Mouse (Mus musculus) retina, postnatal 1 day (tissue): Measurements from ENCODE around the gene Rpl13.
"Not testable (repeated sequence)": the region's sequence is repeated elsewhere in the genome, so short reads cannot be mapped to it uniquely, and the experiment has no call there.

Source experiments
- DNase-seq: peaks from one replicate; pipeline ENCODE4 v3.0.0-alpha.2; 2012

The Rpl13 gene

DNA sequence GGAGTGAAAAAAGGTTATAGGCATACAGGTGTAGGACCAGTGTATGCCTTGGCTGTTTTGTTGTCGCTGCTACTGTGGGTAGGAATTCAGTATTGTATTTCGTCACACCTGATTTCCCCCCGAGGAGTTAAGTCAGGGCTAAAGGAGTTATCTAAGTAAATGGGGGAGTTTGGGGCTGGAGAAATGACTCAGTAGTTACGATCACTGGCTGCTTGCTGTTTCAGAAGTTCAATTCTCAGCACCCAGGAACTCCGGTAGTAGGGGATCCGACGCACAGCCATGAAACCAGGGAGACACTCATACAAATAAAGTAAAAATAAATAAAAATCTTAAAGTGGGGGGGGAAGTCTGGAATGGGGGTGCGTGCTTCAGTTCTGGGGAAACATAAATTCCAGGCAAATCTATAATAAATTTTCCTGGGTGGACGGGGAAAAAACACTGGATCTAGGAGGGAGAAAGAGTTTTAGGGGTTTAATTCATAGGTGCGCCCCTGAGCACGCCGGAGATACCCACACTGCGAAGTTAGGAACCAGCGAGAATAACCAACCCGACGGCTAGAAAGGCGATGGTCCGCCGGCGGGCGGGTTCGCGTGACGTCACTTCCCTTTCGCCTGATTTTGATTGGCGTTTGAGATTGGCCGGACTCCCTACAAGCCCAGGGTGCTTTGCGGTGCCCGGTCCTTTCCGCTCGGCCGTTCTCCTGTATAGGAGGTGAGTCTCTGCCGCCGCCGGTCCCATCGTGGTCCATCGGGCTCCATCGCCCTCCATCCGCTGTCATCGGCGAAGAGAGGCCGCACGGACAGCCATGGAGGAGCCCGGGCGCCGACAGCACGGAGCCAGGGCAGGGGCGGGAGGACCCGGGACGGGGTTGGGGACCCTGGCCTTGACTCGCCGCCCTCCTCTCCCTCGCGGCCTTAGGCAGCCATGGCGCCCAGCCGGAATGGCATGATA, at the start of gene Rpl13:
Rpl13 (plus strand) TSS at position 616 of the 951 bp plus-strand sequence.
- DNase-seq = peak; percentile 97

DNA sequence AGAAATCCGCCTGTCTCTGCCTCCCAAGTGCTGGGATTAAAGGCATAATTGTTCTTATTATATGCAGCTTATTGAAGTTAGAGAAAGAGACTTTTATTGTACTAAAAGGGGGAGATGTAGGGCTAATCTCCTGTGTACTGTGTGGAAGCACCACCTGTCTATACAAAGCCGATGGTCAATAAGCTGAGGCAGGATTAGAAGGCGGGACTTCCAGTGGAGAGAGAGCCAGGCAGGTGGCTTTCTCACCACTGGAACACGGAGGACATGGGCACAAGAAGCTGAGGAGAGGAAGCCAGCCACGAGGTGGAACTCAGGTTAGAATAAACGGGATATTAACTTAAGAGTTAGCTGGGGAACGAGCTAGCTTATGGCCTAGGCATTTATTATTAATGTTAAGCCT, 39.4 kb upstream of the Rpl13 start, which contains the start of gene Spg7:
Spg7 (plus strand) TSS at position 222 of the 400 bp plus-strand sequence.
- DNase-seq = peak; percentile 52

DNA sequence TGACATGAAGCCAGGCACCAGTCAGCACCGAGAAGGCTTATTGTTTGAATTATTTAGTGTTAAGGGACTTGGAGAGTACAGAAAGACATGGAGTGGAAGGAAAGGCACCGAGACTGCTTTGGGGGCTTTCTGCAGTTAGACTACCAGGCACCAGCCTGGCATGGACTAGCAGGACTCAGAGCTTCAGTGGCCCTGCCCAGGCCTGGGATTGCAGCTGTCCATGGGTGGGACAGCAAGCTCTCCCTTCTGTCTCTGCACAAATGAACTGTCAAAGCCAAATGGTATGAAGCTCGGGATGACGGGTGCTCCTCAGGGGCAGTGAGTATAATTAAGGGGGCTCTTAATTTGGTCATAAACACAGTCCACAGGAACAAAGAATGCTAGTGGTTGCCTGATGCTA, 38.1 kb upstream of the Rpl13 start:
- DNase-seq = peak; percentile 3

DNA sequence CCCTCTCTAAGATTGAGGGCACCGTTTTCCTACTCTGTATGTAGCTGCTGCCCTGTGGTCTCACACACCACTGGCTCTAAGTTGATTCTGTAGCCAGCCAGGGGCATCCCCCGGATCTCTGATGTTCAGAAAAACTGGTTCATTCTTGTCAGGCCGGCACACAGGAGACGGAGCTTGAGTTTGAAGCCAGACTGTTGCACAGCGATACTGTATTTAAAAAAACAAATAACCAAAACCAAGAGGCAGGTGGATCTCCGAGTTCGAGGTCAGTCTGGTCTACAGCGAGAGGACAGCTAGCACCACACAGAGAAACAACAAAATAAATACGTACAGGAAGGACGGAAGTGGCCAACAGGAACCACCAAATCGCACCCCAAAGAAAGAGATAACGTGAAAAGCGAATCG, 37.3 kb upstream of the Rpl13 start:
- DNase-seq = peak; percentile 58

DNA sequence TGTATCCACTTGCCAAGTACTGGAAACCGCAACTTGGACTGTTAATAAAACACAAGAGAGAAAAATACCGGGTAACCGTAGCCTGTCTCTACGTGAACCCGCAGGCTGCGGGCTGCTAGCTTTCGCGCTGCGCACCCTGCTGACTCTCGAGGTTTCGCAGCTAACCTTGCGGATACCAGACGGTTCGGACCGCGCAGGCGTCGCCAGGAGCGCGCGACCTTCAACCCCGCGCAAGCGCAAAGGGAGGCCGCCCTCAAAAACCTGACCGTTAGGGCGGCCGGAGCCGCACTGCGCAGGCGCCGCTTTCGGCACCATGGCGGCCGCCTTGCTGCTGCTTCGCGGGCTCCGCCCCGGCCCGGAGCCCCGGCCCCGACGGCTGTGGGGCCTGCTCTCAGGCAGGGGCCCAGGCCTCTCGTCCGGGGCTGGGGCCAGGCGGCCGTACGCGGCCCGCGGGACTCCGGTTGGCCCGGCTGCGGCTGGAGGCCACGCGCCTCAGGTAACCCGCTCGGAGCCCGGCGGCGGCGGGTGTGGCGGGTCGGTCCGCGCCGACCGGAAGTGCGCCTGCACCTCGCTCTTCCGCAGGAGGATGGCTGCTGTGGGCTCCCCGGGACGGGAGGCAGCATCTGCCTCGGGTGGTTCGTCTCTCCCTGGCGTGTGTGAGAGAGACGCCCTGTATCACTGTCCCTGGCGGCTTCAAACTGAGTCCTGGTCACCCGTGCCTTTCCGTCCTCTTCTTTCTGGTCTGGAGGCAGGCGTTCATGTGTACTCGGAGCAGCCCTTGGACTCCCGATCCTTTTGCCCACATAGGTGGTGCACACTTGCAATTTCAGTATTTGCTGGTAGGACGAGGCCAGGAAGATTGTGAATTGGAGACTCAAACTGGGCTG, 36.7 kb upstream of the Rpl13 start:
- peak; percentile 98 for DNase-seq

DNA sequence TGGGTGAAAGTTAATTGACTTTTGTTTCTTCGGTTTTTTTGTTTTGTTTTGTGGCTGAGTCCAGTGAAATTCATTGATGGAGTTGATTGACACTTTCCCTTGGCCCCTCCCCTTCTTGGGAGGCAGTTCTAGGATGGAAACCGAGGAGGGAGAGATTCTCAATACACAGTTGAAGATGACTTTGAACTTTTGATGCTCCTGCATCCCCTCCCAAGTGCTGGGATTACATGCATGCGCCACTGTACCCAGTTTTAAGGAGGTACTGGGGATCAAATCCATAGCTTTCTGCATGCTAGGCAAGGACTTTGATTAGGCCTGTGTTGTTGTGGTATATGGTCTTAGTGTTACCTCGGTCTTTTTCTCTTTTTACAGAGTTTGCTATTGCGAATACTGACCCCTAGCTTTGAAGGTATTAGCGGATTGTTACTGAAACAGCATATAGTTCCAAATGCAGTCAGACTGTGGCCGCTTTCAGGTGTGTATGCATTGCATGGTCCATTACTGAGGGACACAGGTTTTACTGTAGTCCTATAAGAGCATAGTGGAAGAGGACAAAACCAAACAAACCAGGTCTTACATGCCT, 36.0 kb upstream of the Rpl13 start:
- no peak for DNase-seq

DNA sequence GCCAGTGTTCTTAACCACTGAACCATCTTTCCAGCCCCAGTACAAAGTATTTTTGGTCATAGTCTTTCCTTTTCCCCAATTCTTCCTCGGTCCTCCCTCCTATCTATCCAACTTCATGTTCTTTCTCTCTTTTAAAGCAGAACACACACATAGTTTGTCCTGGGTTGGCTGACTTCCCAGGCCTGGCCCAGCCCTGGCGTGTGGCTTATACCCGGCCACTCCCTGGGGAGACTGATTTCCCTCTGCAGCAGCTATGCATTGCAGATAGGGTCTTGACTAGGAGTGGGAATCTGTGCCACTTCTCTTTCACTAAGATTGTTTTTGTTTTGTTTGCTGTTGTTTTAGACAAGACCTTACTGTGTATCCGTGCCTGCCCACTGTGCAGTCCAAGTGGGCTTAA, 31.0 kb upstream of the Rpl13 start:
- DNase-seq = no peak

DNA sequence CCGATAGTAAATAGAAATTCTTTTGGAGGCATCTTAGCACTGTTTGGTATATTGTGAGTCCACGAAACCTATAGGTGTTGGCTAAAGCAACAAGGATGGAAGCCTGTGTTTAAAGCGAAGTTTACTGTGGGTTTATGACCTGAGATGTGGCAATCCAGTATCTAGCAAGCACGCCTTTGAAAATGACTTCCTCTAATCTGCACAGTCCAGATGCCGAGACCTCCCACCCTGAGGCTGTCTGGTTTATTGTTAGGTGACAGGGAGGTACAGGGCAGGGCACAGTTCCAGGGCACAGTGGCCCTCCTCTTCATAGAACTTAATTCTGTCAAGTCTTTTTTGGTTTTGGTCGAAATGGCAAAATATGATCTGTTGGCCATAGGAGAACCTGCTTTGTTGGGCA, 24.9 kb upstream of the Rpl13 start:
- DNase-seq = no peak

DNA sequence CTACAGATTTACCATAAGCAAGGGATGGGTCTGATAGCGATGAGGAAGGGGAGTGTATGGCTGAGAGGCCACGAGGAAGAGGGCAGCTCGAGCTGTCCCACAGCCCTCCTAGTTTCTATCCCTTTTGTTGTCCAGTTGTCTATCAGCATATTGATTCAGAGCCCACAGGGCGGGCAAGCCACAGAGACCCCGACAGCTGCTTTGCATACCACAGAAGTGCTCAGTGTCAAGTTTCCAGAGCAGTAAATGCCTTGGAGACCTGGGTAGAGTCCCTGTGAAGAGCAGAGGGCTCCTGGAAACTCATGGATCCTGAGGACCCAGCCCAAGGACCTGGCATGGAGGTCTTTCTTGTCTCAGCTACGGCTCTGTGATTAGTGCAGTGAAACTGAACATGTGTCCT, 19.2 kb upstream of the Rpl13 start:
- DNase-seq = no peak

DNA sequence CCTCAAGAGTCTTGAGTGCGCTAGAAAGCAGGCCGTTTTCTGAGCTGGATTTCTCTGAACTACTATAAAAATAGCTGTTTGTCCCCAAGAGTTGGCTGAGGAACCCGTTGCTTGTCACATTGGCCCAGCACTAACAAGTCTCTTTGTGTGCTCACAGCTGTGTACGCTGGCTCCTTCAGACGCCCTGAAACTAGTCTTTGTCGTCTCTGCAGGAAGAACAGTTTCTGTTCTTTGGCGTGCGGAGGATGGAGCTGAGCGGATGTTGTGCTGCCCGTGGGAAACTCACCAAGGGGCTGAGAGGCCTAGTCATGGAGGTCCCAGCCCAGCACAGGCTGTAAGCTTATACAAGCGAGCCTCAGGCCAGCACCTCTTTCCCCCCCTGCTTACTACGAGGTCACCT, 18.5 kb upstream of the Rpl13 start:
- no peak for DNase-seq

DNA sequence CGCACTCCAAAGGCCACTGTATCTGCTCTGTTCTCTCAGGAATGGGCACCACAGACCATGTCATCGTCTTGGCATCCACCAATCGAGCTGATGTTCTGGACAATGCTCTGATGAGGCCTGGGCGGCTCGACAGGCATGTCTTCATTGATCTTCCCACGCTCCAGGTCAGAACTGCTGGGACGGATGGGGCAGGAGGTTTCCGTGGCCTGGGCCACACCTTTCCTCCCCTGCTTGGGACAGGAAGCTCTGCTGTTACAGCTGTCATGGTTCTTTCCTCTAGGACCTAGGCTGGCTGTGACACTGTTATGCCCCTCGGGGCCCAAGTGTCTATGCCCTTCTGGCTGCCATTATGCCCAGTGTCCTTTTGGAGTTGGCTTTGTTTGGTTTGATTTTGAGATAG, 14.9 kb upstream of the Rpl13 start:
- no peak for DNase-seq

DNA sequence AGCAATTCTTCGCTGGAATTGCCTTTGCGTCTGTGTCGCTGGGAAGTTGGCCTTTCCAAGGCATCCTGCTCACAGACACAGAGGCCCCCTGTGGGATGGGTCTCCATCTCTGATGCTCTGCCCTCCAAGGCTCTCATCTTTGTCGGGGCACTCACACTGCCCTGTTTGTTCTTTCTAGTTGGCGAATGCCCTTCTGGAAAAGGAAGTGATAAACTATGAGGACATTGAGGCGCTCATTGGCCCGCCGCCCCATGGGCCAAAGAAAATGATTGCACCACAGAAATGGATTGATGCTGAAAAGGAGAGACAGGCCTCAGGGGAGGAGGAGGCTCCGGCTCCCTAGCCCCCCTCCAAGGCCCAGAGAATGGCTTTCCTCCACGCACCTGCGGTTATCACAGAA, 4.9 kb upstream of the Rpl13 start:
- DNase-seq = no peak

DNA sequence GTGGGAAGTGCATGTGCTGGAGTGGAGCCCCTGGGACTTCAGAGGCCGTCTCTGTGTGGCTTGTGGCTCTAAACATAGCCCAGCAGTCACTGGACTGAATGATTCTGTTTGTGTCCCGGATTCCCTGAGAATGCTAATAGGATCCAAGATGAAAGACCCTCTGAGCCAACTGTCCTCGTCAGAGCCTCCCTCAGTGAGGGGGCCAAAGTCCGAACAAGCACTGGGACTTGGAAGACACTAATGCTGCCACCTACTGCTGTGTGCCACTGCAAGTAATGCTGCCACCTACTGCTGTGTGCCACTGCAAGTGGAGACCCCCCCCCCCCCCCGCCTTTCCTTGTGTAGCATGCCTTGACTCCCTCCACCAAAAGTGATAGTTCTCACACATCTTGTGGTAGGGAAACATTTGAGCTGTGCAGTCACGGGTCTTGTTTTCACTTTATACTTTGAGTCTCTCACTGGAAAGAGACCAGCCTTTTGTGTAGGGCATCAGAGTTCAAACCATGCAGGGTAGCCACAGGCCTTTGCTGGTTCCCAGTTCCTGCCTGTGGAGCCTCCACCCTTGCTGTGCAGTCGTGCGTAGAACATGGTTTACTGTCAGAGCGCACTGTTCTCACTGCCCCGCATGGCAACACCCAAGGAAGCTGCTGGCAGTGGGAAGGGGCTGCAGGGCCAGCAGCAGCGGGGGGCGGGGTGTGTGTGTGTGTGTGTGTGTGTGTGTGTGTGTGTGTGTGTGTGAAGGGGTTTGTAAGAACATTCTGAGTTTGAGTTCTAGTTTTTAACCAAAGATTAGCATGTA, 4.2 kb upstream of the Rpl13 start:
- DNase-seq = no peak

DNA sequence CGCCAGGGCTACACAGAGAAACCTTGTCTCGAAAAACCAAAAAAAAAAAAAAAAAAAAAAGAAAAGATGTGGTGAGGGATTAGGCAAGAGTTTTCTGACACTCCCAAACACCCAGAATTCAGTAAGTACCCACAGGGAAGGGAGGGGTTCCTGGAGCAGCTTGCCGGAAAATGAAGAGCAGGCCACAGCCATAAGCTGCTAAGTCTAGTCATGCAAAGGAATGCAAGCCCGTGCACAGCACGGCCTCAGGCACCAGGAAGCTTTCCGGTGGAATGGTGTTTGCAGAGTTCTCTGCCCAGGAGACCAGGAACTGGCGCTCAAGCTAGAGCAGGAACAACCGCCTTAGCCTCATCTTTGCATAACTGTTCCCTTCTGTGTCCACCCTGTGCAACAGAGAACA, 1.9 kb upstream of the Rpl13 start:
- DNase-seq = no peak

DNA sequence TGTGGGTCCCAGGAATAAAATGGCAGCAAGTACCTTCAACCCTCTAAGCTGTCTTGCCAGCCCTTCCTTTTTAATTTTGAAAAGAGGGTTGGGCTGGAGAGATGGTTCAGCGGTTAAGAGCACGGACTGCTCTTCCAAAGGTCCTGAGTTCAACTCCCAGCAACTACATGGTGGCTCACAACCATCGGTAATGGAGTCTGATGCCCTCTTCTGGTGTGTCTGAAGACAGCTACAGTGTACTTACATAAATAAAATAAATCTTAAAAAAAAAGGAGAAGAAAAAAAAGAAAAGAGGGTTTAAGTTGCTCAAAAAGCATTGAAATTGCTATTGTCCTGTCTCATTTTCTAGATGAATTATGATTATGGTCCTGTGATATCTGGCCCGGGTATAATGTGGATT, 906 bp upstream of the Rpl13 start:
- no peak for DNase-seq

DNA sequence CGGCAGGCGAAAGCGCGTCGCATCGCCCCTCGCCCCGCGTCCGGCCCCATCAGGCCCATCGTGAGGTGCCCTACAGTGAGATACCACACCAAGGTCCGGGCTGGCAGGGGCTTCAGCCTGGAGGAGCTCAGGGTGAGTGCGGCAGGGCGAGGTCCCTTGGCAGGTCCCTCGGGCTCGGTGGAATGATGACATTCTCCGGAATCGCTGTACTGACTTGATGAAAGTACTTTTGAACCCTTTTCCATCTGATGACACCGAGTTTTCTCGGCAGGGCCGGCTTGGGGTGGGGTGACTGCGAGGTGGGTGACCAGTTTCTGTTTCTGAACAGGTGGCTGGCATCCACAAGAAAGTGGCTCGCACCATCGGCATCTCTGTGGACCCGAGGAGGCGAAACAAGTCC, 705 bp downstream of the Rpl13 start:
- not testable (repeated sequence) for DNase-seq

DNA sequence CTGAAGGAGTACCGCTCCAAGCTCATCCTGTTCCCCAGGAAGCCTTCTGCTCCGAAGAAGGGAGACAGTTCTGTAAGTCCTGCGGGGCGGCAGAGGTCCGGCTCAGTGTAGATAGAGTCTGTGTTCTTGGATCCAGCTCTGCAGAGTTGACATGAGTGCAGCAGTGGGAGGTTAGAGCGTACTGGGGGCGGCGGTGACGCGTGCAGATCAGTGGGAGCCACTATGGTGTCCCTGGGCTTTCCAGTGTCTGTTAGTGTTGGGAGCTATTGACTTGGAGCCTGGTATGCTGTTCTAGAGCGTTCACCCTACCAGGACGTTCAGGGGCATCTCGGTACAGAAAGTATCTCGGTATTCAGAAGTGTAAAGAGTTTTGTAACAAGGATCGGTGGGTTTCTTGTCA, 1.1 kb downstream of the Rpl13 start:
- no peak for DNase-seq

DNA sequence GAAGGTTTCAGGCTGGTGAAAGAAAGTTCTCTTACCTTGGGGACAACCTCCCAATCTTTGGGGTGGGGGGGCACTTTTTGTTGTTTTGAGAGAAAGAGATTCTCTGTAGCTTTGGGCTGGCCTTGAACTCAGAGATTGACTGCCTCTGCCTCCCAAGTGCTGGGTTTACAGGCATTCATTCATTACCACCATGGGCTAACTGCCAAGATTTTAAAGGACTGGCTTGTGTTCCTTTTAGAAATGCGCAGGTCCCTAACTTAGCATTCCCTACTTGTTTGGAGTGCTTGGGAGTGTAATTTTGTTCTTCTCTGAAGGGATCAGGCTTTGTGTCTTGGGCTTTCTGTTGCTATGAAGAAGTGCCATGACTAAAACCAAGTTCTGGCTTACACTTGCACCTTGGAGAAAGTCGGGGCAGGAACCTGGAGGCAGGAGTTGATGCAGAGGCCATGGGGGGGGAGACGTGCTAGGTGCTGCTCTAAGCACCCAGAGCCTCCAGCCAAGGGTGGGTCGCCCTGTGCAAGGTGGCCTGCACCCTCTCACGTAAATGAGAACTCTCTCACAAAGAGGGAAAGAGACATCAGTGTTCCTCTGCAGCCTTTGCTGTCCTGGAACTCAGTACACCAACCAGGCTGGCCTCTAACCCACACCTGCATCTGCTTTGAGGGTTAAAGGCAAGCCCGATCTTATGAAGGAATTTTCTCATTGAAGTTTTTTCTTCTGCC, 2.1 kb downstream of the Rpl13 start:
- no peak for DNase-seq

DNA sequence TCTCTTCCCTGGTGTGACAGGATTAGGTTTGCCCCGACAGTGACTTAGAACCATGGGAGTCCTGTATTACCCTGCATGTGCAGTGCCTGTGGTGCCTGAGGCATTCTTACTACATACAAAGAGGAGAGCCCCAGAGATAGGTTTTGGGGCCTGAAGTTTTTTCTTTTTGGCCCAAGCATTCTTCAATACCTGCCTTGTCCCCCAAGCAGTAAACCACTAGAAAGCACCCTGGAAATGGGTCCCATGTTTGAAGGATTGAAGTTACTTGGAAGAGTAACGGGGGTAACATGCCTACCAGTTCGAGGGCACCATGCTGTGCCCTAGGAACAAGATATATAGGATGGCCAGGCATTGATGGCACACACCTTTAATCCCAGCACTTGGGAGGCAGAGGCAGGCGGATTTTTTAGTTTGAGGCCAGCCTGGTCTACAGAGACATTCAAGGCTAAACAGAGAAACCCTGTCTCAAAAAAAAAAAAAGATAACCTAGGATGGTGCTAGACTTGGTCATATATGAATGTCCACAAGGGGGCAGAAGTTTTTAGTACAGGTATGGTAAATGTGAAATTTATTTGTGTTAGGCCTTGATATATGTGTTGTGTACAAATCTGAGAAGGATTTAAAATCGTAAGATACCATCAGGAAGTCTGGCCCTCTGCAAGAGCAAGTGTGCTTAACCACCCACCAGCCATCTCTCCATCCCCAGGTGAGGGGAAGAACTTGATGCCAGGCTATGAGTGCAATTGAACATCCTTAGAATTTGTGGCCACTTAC, 3.6 kb downstream of the Rpl13 start:
- peak; percentile 63 for DNase-seq

DNA sequence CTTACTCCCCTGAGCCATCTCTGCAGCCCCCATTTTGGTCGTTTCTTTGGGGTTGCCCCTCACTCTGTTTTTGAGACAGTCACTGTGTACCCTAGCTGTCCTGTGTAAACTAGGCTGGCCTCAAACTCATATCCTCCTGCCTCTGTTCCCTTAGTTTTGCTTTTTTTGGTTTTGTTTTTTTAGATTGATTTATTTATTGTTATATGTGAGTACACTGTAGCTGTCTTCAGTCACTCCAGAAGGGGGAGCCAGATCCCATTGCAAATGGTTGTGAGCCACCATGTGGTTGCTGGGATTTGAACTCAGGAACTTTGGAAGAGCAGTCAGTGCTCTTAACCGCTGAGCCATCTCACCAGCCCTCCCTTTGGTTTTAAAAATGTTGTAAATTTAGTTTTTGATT, 4.4 kb downstream of the Rpl13 start:
- peak; percentile 44 for DNase-seq

DNA sequence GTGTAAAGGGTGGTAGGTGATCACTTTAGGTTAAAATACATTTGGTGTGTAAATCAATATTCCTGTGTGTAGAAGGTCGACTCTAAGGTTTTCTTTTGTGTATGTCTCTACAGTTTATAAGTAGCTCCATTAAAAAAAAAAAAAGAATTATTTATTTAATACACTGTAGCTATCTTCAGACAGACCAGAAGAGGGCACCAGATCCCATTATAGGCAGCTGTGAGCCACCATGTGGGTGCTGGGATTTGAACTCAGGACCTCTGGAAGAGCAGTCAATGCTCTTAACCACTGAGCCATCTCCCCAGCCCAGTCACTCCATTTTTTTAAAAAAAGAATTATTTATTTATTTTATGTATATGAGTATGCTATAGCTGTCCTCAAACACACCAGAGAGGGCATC, 5.9 kb downstream of the Rpl13 start:
- DNase-seq = no peak
